Mouse (Mus musculus) lung, embryonic 15.5 days (tissue): ENCODE data around the gene Patj. TPM values are rescaled to one million over a fixed set of nuclear protein-coding genes. Genes with fewer than 3 reads are reported as not detected.
A peak's percentile ranks its signal among the peaks of the same experiment; 100 is the strongest.

Experiments
- ATAC-seq: fragments of 200-750 bp; cut with Nextera tagmentation; 2 replicates; pipeline ENCODE4 v1.8.0; 2017; ENCODE audit warnings: moderate number of reproducible peaks, borderline replicate concordance; ENCODE audit not compliant: low FRiP score, low TSS enrichment; ENCODE audit errors: extremely low read depth
- H3K27ac ChIP-seq: fragments of 300-500 bp; sonication (generic); 2 replicates; pipeline ENCODE4 v1.5.1; 2015; ENCODE audit warnings: moderate library complexity, mild to moderate bottlenecking, inconsistent platforms
- H3K27me3 ChIP-seq: fragments of 300-500 bp; sonication (generic); 2 replicates; pipeline ENCODE4 v1.6.1; 2015; ENCODE audit warnings: inconsistent platforms
- H3K36me3 ChIP-seq: fragments of 300-500 bp; sonication (generic); 2 replicates; pipeline ENCODE4 v1.6.1; 2015; ENCODE audit warnings: inconsistent platforms
- H3K4me1 ChIP-seq: fragments of 300-500 bp; sonication (generic); 2 replicates; pipeline ENCODE4 v1.6.1; 2015; ENCODE audit warnings: inconsistent platforms
- H3K4me2 ChIP-seq: fragments of 300-500 bp; sonication (generic); 2 replicates; pipeline ENCODE4 v1.6.1; 2015; ENCODE audit warnings: inconsistent platforms, mild to moderate bottlenecking, moderate library complexity
- H3K4me3 ChIP-seq: fragments of 300-500 bp; sonication (generic); 2 replicates; pipeline ENCODE4 v1.5.1; 2015; ENCODE audit warnings: mild to moderate bottlenecking, inconsistent platforms
- H3K9ac ChIP-seq: fragments of 300-500 bp; sonication (generic); 2 replicates; pipeline ENCODE4 v1.6.1; 2015; ENCODE audit warnings: inconsistent platforms
- H3K9me3 ChIP-seq: fragments of 300-500 bp; sonication (generic); 2 replicates; pipeline ENCODE4 v1.6.1; 2016; ENCODE audit warnings: inconsistent platforms
- WGBS: fragments of 180-500 bp; shearing (Covaris S2); methylation state at CpG from one replicate; pipeline ENCODE4 v1.1.7; 2015; 5-methylcytosine and 5-hydroxymethylcytosine counted together
- polyA plus RNA-seq: library from polyadenylated mRNA; unstranded; fragments of >200 nt; fragmentation: Nextera tagmentation; extraction: Ambion mirVana; gene quantifications from 2 replicates; pipeline ENCODE4 v1.2.1, GENCODE M21; 2015

Gene Patj
- polyA plus RNA-seq, 1 experiment from 2014 or later: 23.8 TPM

- WGBS: 30% methylated on average over 10 of the region's 10 CpGs
- H3K9ac ChIP-seq: no peak overlapping the region
- peak; percentile 89 for ATAC-seq
- peaks cover 35% of the 10 kb centered on the region for H3K4me1 ChIP-seq
- H3K9me3 ChIP-seq: no peaks in the 10 kb centered on the region
- no peaks in the 10 kb centered on the region for H3K36me3 ChIP-seq
- H3K27ac ChIP-seq: peak overlapping the region; percentile 85
- H3K27me3 ChIP-seq: no peaks in the 10 kb centered on the region
- H3K4me2 ChIP-seq: peak overlapping the region; percentile 7; the same call in 1 of the 2 replicates
- H3K4me3 ChIP-seq: no peak overlapping the region
Observed at GRCm38 (mm10) chr4:98563506-98564195, 168.1 kb downstream of the Patj start.

DNA sequence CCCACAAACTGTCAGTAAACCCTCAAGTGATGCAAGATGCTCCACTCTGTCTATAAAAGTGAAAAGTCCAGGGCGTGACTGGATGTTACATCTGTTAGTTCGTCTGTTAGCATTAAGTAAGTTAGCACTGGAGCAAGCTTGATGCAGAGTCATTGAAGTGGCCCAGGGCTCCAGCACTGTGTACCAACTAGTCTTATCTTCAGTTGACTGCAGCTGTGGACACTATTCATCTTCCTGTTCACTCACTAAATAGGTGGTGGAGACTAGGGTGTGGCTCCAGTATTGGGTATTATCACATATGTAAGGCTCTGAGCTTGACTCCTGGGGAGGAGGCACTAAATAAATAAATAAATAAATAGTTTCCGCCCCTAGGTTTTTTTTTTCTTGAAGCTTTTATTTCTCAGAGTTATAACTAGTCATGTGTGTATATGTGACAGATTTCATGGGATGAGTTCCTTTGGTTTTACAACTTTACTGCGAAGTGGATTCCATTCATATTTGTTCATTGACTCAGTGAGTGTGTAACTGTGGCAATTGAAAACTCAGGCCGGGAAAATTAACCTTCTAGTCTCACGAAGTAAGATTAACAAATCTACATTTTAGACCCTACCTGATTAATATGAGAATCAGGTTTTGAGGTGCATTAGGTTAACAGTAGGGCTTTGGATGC lies 168.7 kb downstream of the Patj start:
- no peaks in the 10 kb centered on the region for H3K9me3 ChIP-seq
- H3K9ac ChIP-seq: no peak overlapping the region
- peak overlapping the region; percentile 85 for H3K27ac ChIP-seq
- peak; percentile 43; the same call in 1 of the 2 replicates for ATAC-seq
- peak overlapping the region; percentile 7; the same call in 1 of the 2 replicates for H3K4me2 ChIP-seq
- H3K36me3 ChIP-seq: no peaks in the 10 kb centered on the region
- H3K27me3 ChIP-seq: no peaks in the 10 kb centered on the region
- no peak overlapping the region for H3K4me3 ChIP-seq
- H3K4me1 ChIP-seq: peaks cover 35% of the 10 kb centered on the region
- 53% methylated on average over 6 of the region's 6 CpGs for WGBS

GRCm38 (mm10) chr4:98566741-98567140 lies 171.2 kb downstream of the Patj start:
- WGBS: 90% methylated on average over 6 of the region's 6 CpGs
- Histone ChIP-seq H3K4me2 (no peak overlapping the region), H3K9me3 (no peaks in the 10 kb centered on the region), H3K4me1 (peaks cover 25% of the 10 kb centered on the region), H3K36me3 (no peaks in the 10 kb centered on the region), H3K27me3 (no peaks in the 10 kb centered on the region), H3K9ac (no peak overlapping the region), H3K4me3 (no peak overlapping the region), H3K27ac (no peak overlapping the region)
- ATAC-seq: no peak

DNA sequence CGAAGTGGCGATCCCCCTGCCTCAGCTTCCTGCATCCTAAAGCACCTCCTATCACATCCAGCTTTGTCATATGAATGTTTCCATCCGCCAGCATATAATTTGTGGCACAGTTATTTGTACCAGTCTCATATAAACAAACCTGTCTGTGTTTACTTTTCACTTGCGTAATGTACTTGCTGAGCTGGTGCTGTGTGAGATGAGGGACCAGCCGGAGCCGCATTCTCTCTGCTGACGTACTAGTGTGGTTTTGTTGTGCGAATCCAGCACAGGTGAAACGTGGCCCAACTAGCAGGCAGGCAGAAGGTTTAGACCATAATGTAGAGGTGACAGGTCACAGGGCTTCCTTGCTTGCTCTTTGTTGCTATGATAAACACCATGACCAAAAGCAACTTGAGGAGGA lies 171.9 kb downstream of the Patj start:
- no peak for ATAC-seq
- H3K36me3 ChIP-seq: no peaks in the 10 kb centered on the region
- H3K27ac ChIP-seq: no peak overlapping the region
- peaks cover 24% of the 10 kb centered on the region for H3K4me1 ChIP-seq
- no peak overlapping the region for H3K4me3 ChIP-seq
- no peaks in the 10 kb centered on the region for H3K27me3 ChIP-seq
- H3K9ac ChIP-seq: no peak overlapping the region
- H3K4me2 ChIP-seq: no peak overlapping the region
- WGBS: 63% methylated on average over 9 of the region's 9 CpGs
- H3K9me3 ChIP-seq: no peaks in the 10 kb centered on the region

- Histone ChIP-seq H3K9me3 (no peaks in the 10 kb centered on the region; the same call in 1 of the 2 replicates), H3K27ac (no peak overlapping the region), H3K4me1 (peaks cover under 1% of the 10 kb centered on the region), H3K9ac (no peak overlapping the region), H3K27me3 (no peaks in the 10 kb centered on the region), H3K4me2 (no peak overlapping the region), H3K4me3 (no peak overlapping the region), H3K36me3 (no peaks in the 10 kb centered on the region)
- 21% methylated on average over 4 of the region's 4 CpGs for WGBS
- no peak for ATAC-seq
Observed at GRCm38 (mm10) chr4:98569904-98570303, 174.3 kb downstream of the Patj start.

- no peak overlapping the region for H3K27ac ChIP-seq
- H3K36me3 ChIP-seq: no peaks in the 10 kb centered on the region
- no peak overlapping the region for H3K4me3 ChIP-seq
- no peaks in the 10 kb centered on the region; the same call in 1 of the 2 replicates for H3K9me3 ChIP-seq
- H3K9ac ChIP-seq: no peak overlapping the region
- no peaks in the 10 kb centered on the region for H3K27me3 ChIP-seq
- H3K4me1 ChIP-seq: no peaks in the 10 kb centered on the region
- H3K4me2 ChIP-seq: no peak overlapping the region
- no peak for ATAC-seq
Observed at GRCm38 (mm10) chr4:98577275-98577674, 181.7 kb downstream of the Patj start.

GRCm38 (mm10) chr4:98577957-98578541 lies 182.5 kb downstream of the Patj start:
- ATAC-seq: no peak
- H3K4me3 ChIP-seq: no peak overlapping the region
- no peaks in the 10 kb centered on the region for H3K4me1 ChIP-seq
- no peaks in the 10 kb centered on the region for H3K27me3 ChIP-seq
- no peak overlapping the region for H3K27ac ChIP-seq
- H3K9ac ChIP-seq: no peak overlapping the region
- no peaks in the 10 kb centered on the region; the same call in 1 of the 2 replicates for H3K9me3 ChIP-seq
- H3K36me3 ChIP-seq: no peaks in the 10 kb centered on the region
- H3K4me2 ChIP-seq: no peak overlapping the region
- WGBS: 82% methylated on average over 3 of the region's 3 CpGs

DNA sequence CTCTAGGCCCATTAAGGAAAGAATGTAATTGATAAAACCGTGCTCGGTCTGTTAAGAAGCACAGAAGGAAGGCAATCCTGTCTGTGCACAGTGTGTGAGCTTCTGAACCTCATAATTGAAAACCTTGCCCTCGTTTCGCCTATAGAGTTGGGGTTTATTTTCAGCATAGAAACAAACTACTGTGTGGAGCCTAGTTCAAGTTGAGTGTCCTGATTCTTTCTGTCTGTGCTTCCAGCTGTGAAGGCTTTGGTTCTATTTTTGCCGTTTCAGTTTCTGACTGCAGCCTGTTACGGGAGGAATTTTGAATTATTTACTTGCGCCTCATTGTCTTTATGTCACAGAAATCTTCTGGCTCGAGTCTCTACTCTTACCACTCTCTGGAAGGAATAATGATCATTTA lies 185.9 kb downstream of the Patj start:
- no peak for ATAC-seq
- Histone ChIP-seq H3K4me2 (no peak overlapping the region), H3K9me3 (no peaks in the 10 kb centered on the region), H3K27ac (no peak overlapping the region), H3K9ac (no peak overlapping the region), H3K4me1 (no peaks in the 10 kb centered on the region), H3K36me3 (no peaks in the 10 kb centered on the region), H3K27me3 (no peaks in the 10 kb centered on the region), H3K4me3 (no peak overlapping the region)
- WGBS: 77% methylated on average over 8 of the region's 8 CpGs

DNA sequence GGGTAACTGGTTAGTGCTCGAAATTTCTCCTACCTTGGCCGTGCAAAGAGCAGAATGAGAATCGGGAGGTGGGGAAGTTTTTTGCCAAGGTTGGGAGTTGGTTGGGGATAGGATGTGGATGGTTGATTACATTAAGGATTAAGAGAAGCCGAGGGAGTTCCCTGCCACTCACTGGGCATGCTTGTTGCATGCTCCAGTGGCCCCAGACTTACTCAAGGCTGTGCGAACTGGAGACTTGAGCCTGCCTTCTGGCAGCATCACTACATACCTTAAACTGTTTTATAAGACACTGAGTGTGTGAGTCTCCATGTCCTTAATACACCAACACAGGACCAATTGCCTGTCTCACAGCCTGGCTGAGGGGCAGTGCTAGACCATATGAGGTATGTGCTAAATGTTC lies 188.4 kb downstream of the Patj start:
- Histone ChIP-seq H3K4me2 (no peak overlapping the region), H3K4me3 (no peak overlapping the region), H3K27ac (no peak overlapping the region), H3K36me3 (no peaks in the 10 kb centered on the region), H3K27me3 (no peaks in the 10 kb centered on the region), H3K9me3 (no peaks in the 10 kb centered on the region), H3K9ac (no peak overlapping the region), H3K4me1 (no peaks in the 10 kb centered on the region)
- WGBS: 69% methylated on average over 5 of the region's 5 CpGs
- ATAC-seq: no peak

DNA sequence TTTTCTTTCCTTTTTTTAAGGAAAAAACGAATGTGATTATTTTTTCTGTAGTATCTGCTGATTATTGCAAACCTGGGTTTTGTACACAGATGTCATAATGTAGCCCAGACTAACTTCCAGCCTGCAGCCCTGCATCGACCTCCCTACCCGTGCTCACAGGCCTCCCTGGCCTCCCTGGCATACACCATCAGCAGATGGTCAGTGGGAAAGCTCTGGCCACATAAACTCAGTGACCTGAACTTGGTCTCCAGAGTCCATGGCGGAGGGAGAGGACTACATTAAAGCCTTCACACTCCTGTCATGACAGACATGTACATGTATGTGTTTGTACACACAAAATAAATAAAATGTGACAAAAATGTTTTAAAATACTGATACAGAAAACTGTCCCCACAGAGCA lies 190.7 kb downstream of the Patj start:
- Histone ChIP-seq H3K27me3 (no peaks in the 10 kb centered on the region), H3K27ac (no peak overlapping the region), H3K4me3 (no peak overlapping the region), H3K4me2 (no peak overlapping the region), H3K9me3 (no peaks in the 10 kb centered on the region), H3K4me1 (no peaks in the 10 kb centered on the region), H3K9ac (no peak overlapping the region), H3K36me3 (no peaks in the 10 kb centered on the region)
- WGBS: 68% methylated on average over 4 of the region's 4 CpGs
- no peak for ATAC-seq

DNA sequence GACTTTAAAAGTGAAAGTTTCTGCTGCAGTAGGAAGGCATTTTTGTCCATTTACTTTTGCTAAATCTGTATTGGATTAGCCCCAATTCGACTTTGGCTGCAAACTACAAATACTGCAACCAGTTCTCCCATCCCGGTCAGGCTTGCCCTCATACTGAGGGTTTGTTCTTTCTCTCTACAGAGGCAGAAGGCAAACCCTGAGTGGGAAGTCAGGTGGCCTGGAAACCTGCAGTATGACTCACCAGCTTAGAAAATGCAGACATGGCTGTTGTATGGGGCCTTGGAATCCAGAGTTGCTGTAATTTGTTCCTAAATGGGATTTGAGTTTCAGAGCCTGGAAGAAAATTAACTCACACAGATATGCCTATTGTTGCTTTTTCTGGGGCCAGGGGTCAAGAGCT lies 192.1 kb downstream of the Patj start:
- Histone ChIP-seq H3K36me3 (no peaks in the 10 kb centered on the region), H3K9ac (no peak overlapping the region)

GRCm38 (mm10) chr4:98593961-98594360 lies 198.4 kb downstream of the Patj start:
- no peaks in the 10 kb centered on the region for H3K36me3 ChIP-seq
- H3K27me3 ChIP-seq: no peaks in the 10 kb centered on the region
- no peak overlapping the region for H3K4me2 ChIP-seq
- WGBS: 73% methylated on average over 1 of the region's 1 CpGs
- H3K27ac ChIP-seq: no peak overlapping the region
- 0 out of 2 replicates have a peak, but pooled peaks cover 2% of the 10 kb centered on the region for H3K4me1 ChIP-seq
- no peak overlapping the region for H3K4me3 ChIP-seq
- H3K9me3 ChIP-seq: no peaks in the 10 kb centered on the region
- H3K9ac ChIP-seq: no peak overlapping the region
- ATAC-seq: no peak; the same call in 1 of the 2 replicates

More for the DNA sequence above, 192.1 kb downstream of the Patj start:
- no peaks in the 10 kb centered on the region for H3K4me1 ChIP-seq
- H3K27ac ChIP-seq: no peak overlapping the region
- no peak for ATAC-seq
- H3K4me3 ChIP-seq: no peak overlapping the region
- no peaks in the 10 kb centered on the region for H3K27me3 ChIP-seq
- 72% methylated on average over 2 of the region's 2 CpGs for WGBS
- H3K4me2 ChIP-seq: no peak overlapping the region
- H3K9me3 ChIP-seq: no peaks in the 10 kb centered on the region
